Mouse (Mus musculus): ENCODE results near the gene Phpt1. TPM values are rescaled to one million over a fixed set of nuclear protein-coding genes. Genes with fewer than 3 reads are reported as not detected.
"Not testable (repeated sequence)": the region's sequence is repeated elsewhere in the genome, so short reads cannot be mapped to it uniquely, and the experiment has no call there.

Gene Phpt1
- polyA plus RNA-seq, 1 experiment from 2014 or later: 159 TPM

- ATAC-seq (ENCODE audit: low FRiP score) (peak; percentile 99), DNase-seq (ENCODE audit: low spot score, missing footprints) (peak; percentile 97)
- Histone ChIP-seq H3K9me3 (ENCODE audit: control insufficient read depth, low read length) (no peaks in the 10 kb centered on the region), H3K27ac (ENCODE audit: low read depth, low read length) (peak within 1 kb of the TSS; percentile 31), H3K9ac (ENCODE audit: low read length) (peak within 1 kb of the TSS; percentile 91), H3K4me2 (peak within 1 kb of the TSS; percentile 92), H3K4me3 (ENCODE audit: low read depth, low read length) (peak within 1 kb of the TSS; percentile 93), H3K27me3 (ENCODE audit: control insufficient read depth, insufficient read depth, low read length) (no peaks in the 10 kb centered on the region), H3K4me1 (ENCODE audit: control insufficient read depth, insufficient read depth, low read length) (peaks cover 19% of the 10 kb centered on the region), H3K36me3 (ENCODE audit: control insufficient read depth, insufficient read depth, low read length) (peaks cover 10% of the 10 kb centered on the region; the same call in 1 of the 2 replicates)
- under 1% methylated on average over 61 of the region's 61 CpGs for WGBS
Measured at GRCm38 (mm10) chr2:25557221-25557963, 17.6 kb downstream of the Phpt1 start, which contains the start of gene Edf1. Gene Edf1 (plus strand): TSS chr2:25557847.

GRCm38 (mm10) chr2:25556296-25556695, 18.7 kb downstream of the Phpt1 start:
- DNase-seq (ENCODE audit: low spot score, missing footprints): peak; percentile 76
- Histone ChIP-seq H3K27ac (ENCODE audit: low read depth, low read length) (no peak overlapping the region), H3K9me3 (ENCODE audit: control insufficient read depth, low read length) (no peaks in the 10 kb centered on the region), H3K4me3 (ENCODE audit: low read depth, low read length) (no peak overlapping the region), H3K4me1 (ENCODE audit: control insufficient read depth, insufficient read depth, low read length) (peaks cover 19% of the 10 kb centered on the region), H3K9ac (ENCODE audit: low read length) (no peak overlapping the region), H3K4me2 (no peak overlapping the region), H3K27me3 (ENCODE audit: control insufficient read depth, insufficient read depth, low read length) (no peaks in the 10 kb centered on the region), H3K36me3 (ENCODE audit: control insufficient read depth, insufficient read depth, low read length) (peaks cover 3% of the 10 kb centered on the region; the same call in 1 of the 2 replicates)
- WGBS: 52% methylated on average over 1 of the region's 1 CpGs
- ATAC-seq (ENCODE audit: low FRiP score): no peak

GRCm38 (mm10) chr2:25555479-25555878, 19.5 kb downstream of the Phpt1 start:
- not testable (repeated sequence) for H3K9ac ChIP-seq (ENCODE audit: low read length); ATAC-seq (ENCODE audit: low FRiP score); H3K9me3 ChIP-seq (ENCODE audit: control insufficient read depth, low read length); H3K27me3 ChIP-seq (ENCODE audit: control insufficient read depth, insufficient read depth, low read length); H3K27ac ChIP-seq (ENCODE audit: low read depth, low read length); DNase-seq (ENCODE audit: low spot score, missing footprints); H3K4me3 ChIP-seq (ENCODE audit: low read depth, low read length); H3K4me2 ChIP-seq; H3K36me3 ChIP-seq (ENCODE audit: control insufficient read depth, insufficient read depth, low read length)
- WGBS: 47% methylated on average over 2 of the region's 2 CpGs
- H3K4me1 ChIP-seq (ENCODE audit: control insufficient read depth, insufficient read depth, low read length): peaks cover 19% of the 10 kb centered on the region

GRCm38 (mm10) chr2:25553171-25553786, 21.7 kb downstream of the Phpt1 start:
- not testable (repeated sequence) for H3K27me3 ChIP-seq (ENCODE audit: control insufficient read depth, insufficient read depth, low read length); H3K27ac ChIP-seq (ENCODE audit: low read depth, low read length); H3K4me1 ChIP-seq (ENCODE audit: control insufficient read depth, insufficient read depth, low read length); H3K9ac ChIP-seq (ENCODE audit: low read length); ATAC-seq (ENCODE audit: low FRiP score); H3K4me2 ChIP-seq; H3K36me3 ChIP-seq (ENCODE audit: control insufficient read depth, insufficient read depth, low read length); H3K4me3 ChIP-seq (ENCODE audit: low read depth, low read length); H3K9me3 ChIP-seq (ENCODE audit: control insufficient read depth, low read length)
- DNase-seq (ENCODE audit: low spot score, missing footprints): peak; percentile 72
- 82% methylated on average over 4 of the region's 4 CpGs for WGBS

GRCm38 (mm10) chr2:25551186-25551585, 23.8 kb downstream of the Phpt1 start:
- H3K36me3 ChIP-seq (ENCODE audit: control insufficient read depth, insufficient read depth, low read length): no peaks in the 10 kb centered on the region
- no peak overlapping the region for H3K9ac ChIP-seq (ENCODE audit: low read length)
- no peaks in the 10 kb centered on the region for H3K9me3 ChIP-seq (ENCODE audit: control insufficient read depth, low read length)
- DNase-seq (ENCODE audit: low spot score, missing footprints) (peak; percentile 89), ATAC-seq (ENCODE audit: low FRiP score) (no peak)
- H3K4me2 ChIP-seq: no peak overlapping the region
- H3K27ac ChIP-seq (ENCODE audit: low read depth, low read length): no peak overlapping the region
- peaks cover 3% of the 10 kb centered on the region for H3K4me1 ChIP-seq (ENCODE audit: control insufficient read depth, insufficient read depth, low read length)
- WGBS: 45% methylated on average over 5 of the region's 5 CpGs
- no peak overlapping the region for H3K4me3 ChIP-seq (ENCODE audit: low read depth, low read length)
- H3K27me3 ChIP-seq (ENCODE audit: control insufficient read depth, insufficient read depth, low read length): no peaks in the 10 kb centered on the region

- WGBS: 75% methylated on average over 9 of the region's 9 CpGs
- DNase-seq (ENCODE audit: low spot score, missing footprints): peak; percentile 35
- no peaks in the 10 kb centered on the region for H3K27me3 ChIP-seq (ENCODE audit: control insufficient read depth, insufficient read depth, low read length)
- ATAC-seq (ENCODE audit: low FRiP score): no peak
- no peaks in the 10 kb centered on the region for H3K9me3 ChIP-seq (ENCODE audit: control insufficient read depth, low read length)
- H3K36me3 ChIP-seq (ENCODE audit: control insufficient read depth, insufficient read depth, low read length): no peaks in the 10 kb centered on the region
- H3K4me2 ChIP-seq: no peak overlapping the region
- H3K27ac ChIP-seq (ENCODE audit: low read depth, low read length): no peak overlapping the region
- H3K4me3 ChIP-seq (ENCODE audit: low read depth, low read length): no peak overlapping the region
- no peak overlapping the region for H3K9ac ChIP-seq (ENCODE audit: low read length)
- H3K4me1 ChIP-seq (ENCODE audit: control insufficient read depth, insufficient read depth, low read length): peaks cover 8% of the 10 kb centered on the region
Measured at GRCm38 (mm10) chr2:25549021-25549991, 25.7 kb downstream of the Phpt1 start.

- peak within 1 kb of the TSS; percentile 20; the same call in 1 of the 2 replicates for H3K27ac ChIP-seq (ENCODE audit: low read depth, low read length)
- peak; percentile 99 for ATAC-seq (ENCODE audit: low FRiP score)
- H3K4me2 ChIP-seq: peak within 1 kb of the TSS; percentile 53
- peak within 1 kb of the TSS; percentile 71 for H3K4me3 ChIP-seq (ENCODE audit: low read depth, low read length)
- H3K9ac ChIP-seq (ENCODE audit: low read length): peak within 1 kb of the TSS; percentile 70
- DNase-seq (ENCODE audit: low spot score, missing footprints): peak; percentile 99
- no peaks in the 10 kb centered on the region for H3K27me3 ChIP-seq (ENCODE audit: control insufficient read depth, insufficient read depth, low read length)
- H3K9me3 ChIP-seq (ENCODE audit: control insufficient read depth, low read length): no peaks in the 10 kb centered on the region
- 3% methylated on average over 48 of the region's 48 CpGs for WGBS
- no peaks in the 10 kb centered on the region for H3K36me3 ChIP-seq (ENCODE audit: control insufficient read depth, insufficient read depth, low read length)
- H3K4me1 ChIP-seq (ENCODE audit: control insufficient read depth, insufficient read depth, low read length): peaks cover 8% of the 10 kb centered on the region
Measured at GRCm38 (mm10) chr2:25546811-25547491, 28.1 kb downstream of the Phpt1 start, which contains the start of gene Traf2. Gene Traf2 (minus strand): TSS chr2:25546940.

- no peak for DNase-seq (ENCODE audit: low spot score, missing footprints)
- Histone ChIP-seq H3K4me1 (ENCODE audit: control insufficient read depth, insufficient read depth, low read length) (peaks cover 8% of the 10 kb centered on the region), H3K9ac (ENCODE audit: low read length) (peak overlapping the region; percentile 70), H3K9me3 (ENCODE audit: control insufficient read depth, low read length) (no peaks in the 10 kb centered on the region), H3K36me3 (ENCODE audit: control insufficient read depth, insufficient read depth, low read length) (no peaks in the 10 kb centered on the region), H3K27ac (ENCODE audit: low read depth, low read length) (peak overlapping the region; percentile 20; the same call in 1 of the 2 replicates), H3K27me3 (ENCODE audit: control insufficient read depth, insufficient read depth, low read length) (no peaks in the 10 kb centered on the region), H3K4me2 (peak overlapping the region; percentile 53), H3K4me3 (ENCODE audit: low read depth, low read length) (peak overlapping the region; percentile 71)
- ATAC-seq (ENCODE audit: low FRiP score): peak; percentile 78
- WGBS: 9% methylated on average over 35 of the region's 43 CpGs
Measured at GRCm38 (mm10) chr2:25545996-25546810, 28.8 kb downstream of the Phpt1 start.
